Mouse (Mus musculus): ENCODE data around the gene Saa2. TPM values are rescaled to one million over a fixed set of nuclear protein-coding genes. Genes with fewer than 3 reads are reported as not detected.

The Saa2 gene
- total and polyA plus RNA-seq, 2 experiments from 2014 or later: not detected

- Histone ChIP-seq H3K27ac (ENCODE audit: low read depth) (no peak overlapping the region), H3K36me3 (replicated peaks; ENCODE audit: control insufficient read depth, insufficient read depth, low read length) (peaks cover 74% of the 10 kb centered on the region), H3K4me3 (ENCODE audit: low read depth, low read length) (no peak overlapping the region), H3K4me2 (ENCODE audit: low read depth, low read length) (no peak overlapping the region), H3K27me3 (ENCODE audit: control insufficient read depth, insufficient read depth, low read length) (no peaks in the 10 kb centered on the region), H3K4me1 (ENCODE audit: control insufficient read depth, insufficient read depth) (no peaks in the 10 kb centered on the region), H3K9ac (replicated peaks; ENCODE audit: low read depth, low read length) (no peak overlapping the region), H3K9me3 (replicated peaks; ENCODE audit: control insufficient read depth, low read length) (no peaks in the 10 kb centered on the region)
- no peak for DNase-seq (ENCODE audit: low spot score)
- TF ChIP-seq CTCF (IDR thresholded peaks at IDR 0.05; ENCODE audit: low read depth) (no peak), EP300 (IDR thresholded peaks at IDR 0.05; ENCODE audit: low read depth) (no peak)
- no peak for ATAC-seq (ENCODE audit: insufficient read depth, low read depth)
Observed at GRCm38 (mm10) chr7:46767371-46767770, 15.8 kb downstream of the Saa2 start.

- Histone ChIP-seq H3K4me3 (ENCODE audit: low read depth, low read length) (no peak overlapping the region), H3K9ac (replicated peaks; ENCODE audit: low read depth, low read length) (no peak overlapping the region), H3K27me3 (ENCODE audit: control insufficient read depth, insufficient read depth, low read length) (no peaks in the 10 kb centered on the region), H3K27ac (ENCODE audit: low read depth) (no peak overlapping the region), H3K36me3 (replicated peaks; ENCODE audit: control insufficient read depth, insufficient read depth, low read length) (peaks cover 73% of the 10 kb centered on the region), H3K9me3 (replicated peaks; ENCODE audit: control insufficient read depth, low read length) (no peaks in the 10 kb centered on the region), H3K4me1 (ENCODE audit: control insufficient read depth, insufficient read depth) (no peaks in the 10 kb centered on the region), H3K4me2 (ENCODE audit: low read depth, low read length) (no peak overlapping the region)
- WGBS: 83% methylated on average over 7 of the region's 7 CpGs
- DNase-seq (ENCODE audit: low spot score) (no peak), ATAC-seq (ENCODE audit: insufficient read depth, low read depth) (no peak)
- no peak for TF ChIP-seq CTCF (IDR thresholded peaks at IDR 0.05; ENCODE audit: low read depth)
- TF ChIP-seq EP300 (IDR thresholded peaks at IDR 0.05; ENCODE audit: low read depth): no peak
Observed at GRCm38 (mm10) chr7:46768451-46768850, 16.9 kb downstream of the Saa2 start.

- TF ChIP-seq EP300 (IDR thresholded peaks at IDR 0.05; ENCODE audit: low read depth): no peak
- TF ChIP-seq CTCF (IDR thresholded peaks at IDR 0.05; ENCODE audit: low read depth): peak; percentile 98
- no peak overlapping the region for H3K9ac ChIP-seq (replicated peaks; ENCODE audit: low read depth, low read length)
- peak; percentile 52 for DNase-seq (ENCODE audit: low spot score)
- no peak overlapping the region for H3K4me3 ChIP-seq (ENCODE audit: low read depth, low read length)
- H3K36me3 ChIP-seq (replicated peaks; ENCODE audit: control insufficient read depth, insufficient read depth, low read length): peaks cover 72% of the 10 kb centered on the region
- H3K27ac ChIP-seq (ENCODE audit: low read depth): no peak overlapping the region
- H3K4me1 ChIP-seq (ENCODE audit: control insufficient read depth, insufficient read depth): no peaks in the 10 kb centered on the region
- H3K4me2 ChIP-seq (ENCODE audit: low read depth, low read length): no peak overlapping the region
- H3K27me3 ChIP-seq (ENCODE audit: control insufficient read depth, insufficient read depth, low read length): no peaks in the 10 kb centered on the region
- 52% methylated on average over 4 of the region's 4 CpGs for WGBS
- no peaks in the 10 kb centered on the region for H3K9me3 ChIP-seq (replicated peaks; ENCODE audit: control insufficient read depth, low read length)
- ATAC-seq (ENCODE audit: insufficient read depth, low read depth): peak; percentile 62; the same call in 1 of the 2 replicates
Observed at GRCm38 (mm10) chr7:46770706-46771105, 19.1 kb downstream of the Saa2 start.

- Histone ChIP-seq H3K4me2 (ENCODE audit: low read depth, low read length) (no peak overlapping the region), H3K27ac (ENCODE audit: low read depth) (no peak overlapping the region), H3K9ac (replicated peaks; ENCODE audit: low read depth, low read length) (no peak overlapping the region), H3K9me3 (replicated peaks; ENCODE audit: control insufficient read depth, low read length) (no peaks in the 10 kb centered on the region), H3K4me3 (ENCODE audit: low read depth, low read length) (no peak overlapping the region), H3K36me3 (replicated peaks; ENCODE audit: control insufficient read depth, insufficient read depth, low read length) (peaks cover 39% of the 10 kb centered on the region), H3K4me1 (ENCODE audit: control insufficient read depth, insufficient read depth) (no peaks in the 10 kb centered on the region), H3K27me3 (ENCODE audit: control insufficient read depth, insufficient read depth, low read length) (no peaks in the 10 kb centered on the region)
- 73% methylated on average over 5 of the region's 5 CpGs for WGBS
- TF ChIP-seq EP300 (IDR thresholded peaks at IDR 0.05; ENCODE audit: low read depth): no peak
- no peak for TF ChIP-seq CTCF (IDR thresholded peaks at IDR 0.05; ENCODE audit: low read depth)
- DNase-seq (ENCODE audit: low spot score) (no peak), ATAC-seq (ENCODE audit: insufficient read depth, low read depth) (no peak)
Observed at GRCm38 (mm10) chr7:46789177-46789849, 37.7 kb downstream of the Saa2 start.

- peaks cover 18% of the 10 kb centered on the region for H3K4me1 ChIP-seq (ENCODE audit: control insufficient read depth, insufficient read depth)
- WGBS: 81% methylated on average over 4 of the region's 4 CpGs
- no peaks in the 10 kb centered on the region for H3K9me3 ChIP-seq (replicated peaks; ENCODE audit: control insufficient read depth, low read length)
- no peak for DNase-seq (ENCODE audit: low spot score)
- H3K9ac ChIP-seq (replicated peaks; ENCODE audit: low read depth, low read length): no peak overlapping the region
- no peaks in the 10 kb centered on the region for H3K27me3 ChIP-seq (ENCODE audit: control insufficient read depth, insufficient read depth, low read length)
- H3K27ac ChIP-seq (ENCODE audit: low read depth): no peak overlapping the region
- no peak overlapping the region for H3K4me3 ChIP-seq (ENCODE audit: low read depth, low read length)
- H3K36me3 ChIP-seq (replicated peaks; ENCODE audit: control insufficient read depth, insufficient read depth, low read length): peaks cover 10% of the 10 kb centered on the region; the same call in 1 of the 2 replicates
- TF ChIP-seq CTCF (IDR thresholded peaks at IDR 0.05; ENCODE audit: low read depth): no peak
- TF ChIP-seq EP300 (IDR thresholded peaks at IDR 0.05; ENCODE audit: low read depth): no peak
- H3K4me2 ChIP-seq (ENCODE audit: low read depth, low read length): no peak overlapping the region
- no peak for ATAC-seq (ENCODE audit: insufficient read depth, low read depth)
Observed at GRCm38 (mm10) chr7:46793871-46794270, 42.3 kb downstream of the Saa2 start.

All from heart, postnatal 0 days (tissue).